Mouse (Mus musculus): Measurements from ENCODE around the gene Zmym5.
"Not testable (repeated sequence)": the region's sequence is repeated elsewhere in the genome, so short reads cannot be mapped to it uniquely, and the experiment has no call there.

Zmym5 gene

GRCm38 (mm10) chr14:56776571-56777238 lies 34.8 kb downstream of the Zmym5 start:
- no peak for DNase-seq (ENCODE audit: low spot score)

DNA sequence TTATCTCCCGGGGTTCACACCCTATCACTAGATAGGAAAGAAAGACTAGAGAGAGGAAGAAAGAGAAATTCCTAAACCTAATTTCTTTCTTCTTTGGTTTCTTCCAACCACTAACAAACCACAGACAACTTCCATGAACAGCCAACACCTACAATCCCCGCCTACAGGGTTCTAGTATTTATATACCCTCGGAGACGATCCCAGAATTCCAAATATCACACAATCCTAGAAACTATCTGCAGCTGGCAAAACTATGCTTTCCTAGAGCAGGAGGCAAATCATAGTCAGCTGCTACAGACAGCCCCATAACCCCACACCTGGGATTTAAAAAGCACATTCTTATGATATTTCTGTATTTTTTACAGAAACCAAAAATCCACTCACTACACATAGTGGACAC lies 36.1 kb downstream of the Zmym5 start:
- DNase-seq (ENCODE audit: low spot score): no peak

- not testable (repeated sequence) for DNase-seq (ENCODE audit: low spot score)
These were observed 45.1 kb downstream of the Zmym5 start for GRCm38 (mm10) chr14:56766438-56766837.

DNA sequence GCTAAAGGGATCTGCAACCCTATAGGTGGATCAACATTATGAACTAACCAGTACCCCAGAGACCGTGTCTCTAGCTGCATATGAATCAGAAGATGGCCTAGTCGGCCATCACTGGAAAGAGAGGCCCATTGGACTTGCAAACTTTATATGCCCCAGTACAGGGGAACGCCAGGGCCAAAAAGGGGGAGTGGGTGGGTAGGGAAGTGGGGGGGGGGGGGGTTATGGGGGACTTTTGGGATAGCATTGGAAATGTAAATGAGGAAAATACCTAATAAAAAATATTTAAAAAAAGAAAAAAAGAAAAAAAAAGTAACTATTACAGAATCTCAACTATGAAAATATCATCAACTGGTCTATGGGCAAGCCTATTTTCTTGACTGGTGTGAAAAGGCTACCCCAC lies 46.4 kb downstream of the Zmym5 start:
- DNase-seq (ENCODE audit: low spot score): not testable (repeated sequence)

DNA sequence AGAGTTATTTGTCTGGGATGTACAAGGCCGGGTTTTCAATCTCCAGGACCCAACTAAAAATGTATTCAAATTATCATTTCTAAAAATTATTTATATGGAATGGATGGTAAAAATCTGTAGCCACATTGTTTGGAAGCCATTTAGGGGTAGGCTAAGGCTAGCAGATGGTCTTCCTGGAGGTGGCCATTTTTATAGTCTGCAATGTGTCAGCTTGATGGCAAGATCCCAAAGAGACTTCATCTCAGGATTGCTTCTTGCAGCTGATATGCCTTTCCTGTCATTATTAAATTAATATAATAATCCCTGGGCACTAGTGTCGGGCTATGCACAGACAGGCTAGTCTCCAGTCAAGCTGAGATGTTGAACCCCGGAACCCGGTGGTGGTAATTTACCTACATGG lies 60.2 kb downstream of the Zmym5 start:
- no peak for DNase-seq (ENCODE audit: low spot score)
